Mouse (Mus musculus): Measurements from ENCODE around the gene Epas1.

The Epas1 gene

GRCm38 (mm10) chr17:86753130-86753821, at the start of gene Epas1:
TSS of gene Epas1 (plus strand) at chr17:86753700.
- DNase-seq, result peak; percentile 86

- no peak for DNase-seq
Observed at GRCm38 (mm10) chr17:86705236-86705635, 48.3 kb upstream of the Epas1 start.

- DNase-seq, result no peak
Observed at GRCm38 (mm10) chr17:86706467-86706866, 47.0 kb upstream of the Epas1 start.

GRCm38 (mm10) chr17:86709803-86710202, 43.7 kb upstream of the Epas1 start:
- DNase-seq, result no peak

- DNase-seq, result no peak
Observed at GRCm38 (mm10) chr17:86710379-86710778, 43.1 kb upstream of the Epas1 start.

GRCm38 (mm10) chr17:86711949-86712348, 41.6 kb upstream of the Epas1 start:
- no peak for DNase-seq

- DNase-seq, result no peak
Observed at GRCm38 (mm10) chr17:86712601-86713000, 40.9 kb upstream of the Epas1 start.

- DNase-seq, result no peak
Observed at GRCm38 (mm10) chr17:86713591-86713990, 39.9 kb upstream of the Epas1 start.

- DNase-seq, result no peak
Observed at GRCm38 (mm10) chr17:86724786-86725415, 28.6 kb upstream of the Epas1 start.

GRCm38 (mm10) chr17:86726480-86726879, 27.0 kb upstream of the Epas1 start:
- no peak for DNase-seq

GRCm38 (mm10) chr17:86727031-86727430, 26.5 kb upstream of the Epas1 start:
- no peak for DNase-seq

- DNase-seq, result no peak
Observed at GRCm38 (mm10) chr17:86731273-86731672, 22.2 kb upstream of the Epas1 start.

GRCm38 (mm10) chr17:86732024-86732423, 21.5 kb upstream of the Epas1 start:
- peak; percentile 90 for DNase-seq

- DNase-seq, result no peak
Observed at GRCm38 (mm10) chr17:86732522-86732921, 21.0 kb upstream of the Epas1 start.

- DNase-seq, result no peak
Observed at GRCm38 (mm10) chr17:86733644-86734043, 19.9 kb upstream of the Epas1 start.

GRCm38 (mm10) chr17:86738477-86738876, 15.0 kb upstream of the Epas1 start:
- no peak for DNase-seq

- peak; percentile 32 for DNase-seq
Observed at GRCm38 (mm10) chr17:86743351-86743941, 10.1 kb upstream of the Epas1 start.

- no peak for DNase-seq
Observed at GRCm38 (mm10) chr17:86744943-86745342, 8.6 kb upstream of the Epas1 start.

- no peak for DNase-seq
Observed at GRCm38 (mm10) chr17:86751373-86751871, 2.1 kb upstream of the Epas1 start.

GRCm38 (mm10) chr17:86753931-86754805, 668 bp downstream of the Epas1 start:
- DNase-seq, result peak; percentile 85

GRCm38 (mm10) chr17:86754806-86755571, 1.5 kb downstream of the Epas1 start:
- DNase-seq, result peak; percentile 34

GRCm38 (mm10) chr17:86755581-86756195, 2.2 kb downstream of the Epas1 start:
- no peak for DNase-seq

Data from thymus, postnatal 14 days (tissue).